Mouse (Mus musculus): ENCODE data around the gene Gm5157. TPM values are rescaled to one million over a fixed set of nuclear protein-coding genes. Genes with fewer than 3 reads are reported as not detected.
"Not testable (repeated sequence)": the region's sequence is repeated elsewhere in the genome, so short reads cannot be mapped to it uniquely, and the experiment has no call there.

Gene Gm5157
- polyA plus RNA-seq (2015; fragmentation: Nextera tagmentation; extraction: Ambion mirVana) = not detected in 2 replicates

DNA sequence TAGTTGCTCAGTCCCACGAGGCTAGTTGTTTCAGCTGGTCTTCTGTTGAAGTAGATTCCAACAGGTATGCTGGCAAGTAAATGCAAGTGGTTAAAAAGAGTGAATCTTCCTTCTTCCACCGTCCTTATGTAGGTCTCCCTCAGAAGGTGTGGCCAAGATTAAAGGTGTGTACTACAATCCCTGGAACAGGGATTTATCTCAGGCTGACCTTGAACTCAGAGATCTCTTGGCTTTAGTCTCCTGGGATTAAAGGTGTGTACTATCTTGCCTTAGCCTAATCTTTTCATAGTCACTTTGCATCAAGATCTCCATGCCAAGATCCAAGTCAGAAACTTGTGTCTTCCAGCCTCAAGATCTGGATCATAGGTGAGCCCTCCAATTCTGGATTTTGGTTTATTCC lies at the start of gene Gm5157:
Gene Gm5157 (minus strand): TSS at position 101 of the 400 bp plus-strand sequence.
- H3K4me1 ChIP-seq (replicated peaks); H3K4me3 ChIP-seq (replicated peaks); H3K4me2 ChIP-seq (replicated peaks); H3K27ac ChIP-seq; H3K36me3 ChIP-seq; H3K9ac ChIP-seq (replicated peaks); ATAC-seq; H3K27me3 ChIP-seq; H3K9me3 ChIP-seq: not testable (repeated sequence)
- 42% methylated on average over 1 of the region's 2 CpGs for WGBS

DNA sequence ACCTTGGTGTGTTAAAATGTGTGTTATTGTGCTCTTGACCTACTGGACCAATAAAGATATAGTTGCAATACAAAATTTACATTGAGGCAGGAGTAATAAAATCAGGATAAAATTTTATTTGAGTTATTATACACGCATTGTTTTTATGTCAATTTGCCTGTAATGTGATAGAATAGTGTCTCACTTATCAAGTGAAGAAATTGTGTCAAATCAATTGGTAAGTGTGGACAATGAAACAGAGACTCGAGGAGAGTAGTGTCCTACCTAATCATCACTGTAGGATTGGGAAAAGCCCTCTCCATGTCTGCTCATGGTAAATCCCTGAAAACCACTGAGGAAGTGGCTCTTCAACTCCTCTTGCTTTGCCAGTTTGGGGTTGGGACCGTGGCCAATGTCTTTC lies 28.3 kb downstream of the Gm5157 start, which contains the start of gene Vmn1r123:
Gene Vmn1r123 (plus strand): TSS at position 301 of the 400 bp plus-strand sequence.
- not testable (repeated sequence) for H3K9ac ChIP-seq (replicated peaks); ATAC-seq; H3K4me2 ChIP-seq (replicated peaks); H3K4me3 ChIP-seq (replicated peaks); H3K9me3 ChIP-seq; H3K4me1 ChIP-seq (replicated peaks); H3K27ac ChIP-seq; H3K27me3 ChIP-seq; H3K36me3 ChIP-seq
- 0% methylated on average over 1 of the region's 3 CpGs for WGBS

Other genes starting within 250 kb of the Gm5157 start
- gene Vmn1r119, start 178.0 kb downstream of the Gm5157 start, polyA plus RNA-seq (2015; fragmentation: Nextera tagmentation; extraction: Ambion mirVana) = not detected in 2 replicates
- gene Vmn1r120, start 136.6 kb downstream of the Gm5157 start, polyA plus RNA-seq (2015; fragmentation: Nextera tagmentation; extraction: Ambion mirVana) = not detected in 2 replicates
- not detected in 2 replicates for gene Vmn1r121, start 91.9 kb downstream of the Gm5157 start, polyA plus RNA-seq (2015; fragmentation: Nextera tagmentation; extraction: Ambion mirVana)
- not detected in 2 replicates for gene Vmn1r122, start 56.3 kb downstream of the Gm5157 start, polyA plus RNA-seq (2015; fragmentation: Nextera tagmentation; extraction: Ambion mirVana)
- gene Vmn1r123, start 28.2 kb downstream of the Gm5157 start, polyA plus RNA-seq (2015; fragmentation: Nextera tagmentation; extraction: Ambion mirVana) = not detected in 2 replicates
- gene Vmn1r124, start 70.2 kb upstream of the Gm5157 start, polyA plus RNA-seq (2015; fragmentation: Nextera tagmentation; extraction: Ambion mirVana) = not detected in 2 replicates
- not detected in 2 replicates for gene Vmn1r125, start 81.8 kb upstream of the Gm5157 start, polyA plus RNA-seq (2015; fragmentation: Nextera tagmentation; extraction: Ambion mirVana)
- gene Vmn1r126, start 111.0 kb upstream of the Gm5157 start, polyA plus RNA-seq (2015; fragmentation: Nextera tagmentation; extraction: Ambion mirVana) = not detected in 2 replicates
- not detected in 2 replicates for gene Vmn1r127, start 129.4 kb upstream of the Gm5157 start, polyA plus RNA-seq (2015; fragmentation: Nextera tagmentation; extraction: Ambion mirVana)
- gene Vmn1r128, start 158.9 kb upstream of the Gm5157 start, polyA plus RNA-seq (2015; fragmentation: Nextera tagmentation; extraction: Ambion mirVana) = not detected in 2 replicates
- not detected in 2 replicates for gene Vmn1r129, start 170.9 kb upstream of the Gm5157 start, polyA plus RNA-seq (2015; fragmentation: Nextera tagmentation; extraction: Ambion mirVana)
- not detected in 2 replicates for gene Gm6882, start 242.3 kb upstream of the Gm5157 start, polyA plus RNA-seq (2015; fragmentation: Nextera tagmentation; extraction: Ambion mirVana)

All from midbrain, embryonic 13.5 days (tissue).